Mouse (Mus musculus) neutrophil, adult 59 days (primary cell): ENCODE data around the gene Ankrd45. TPM values are rescaled to one million over a fixed set of nuclear protein-coding genes. Genes with fewer than 3 reads are reported as not detected.

Source experiments
- total RNA-seq, 2 experiments: library from RNA; stranded (reverse); gene quantifications; 1 replicate in 1 of 2; 2 replicates in 1 of 2; pipeline ENCODE4 v1.2.4; 2023

The Ankrd45 gene
- total RNA-seq, result not detected

DNA sequence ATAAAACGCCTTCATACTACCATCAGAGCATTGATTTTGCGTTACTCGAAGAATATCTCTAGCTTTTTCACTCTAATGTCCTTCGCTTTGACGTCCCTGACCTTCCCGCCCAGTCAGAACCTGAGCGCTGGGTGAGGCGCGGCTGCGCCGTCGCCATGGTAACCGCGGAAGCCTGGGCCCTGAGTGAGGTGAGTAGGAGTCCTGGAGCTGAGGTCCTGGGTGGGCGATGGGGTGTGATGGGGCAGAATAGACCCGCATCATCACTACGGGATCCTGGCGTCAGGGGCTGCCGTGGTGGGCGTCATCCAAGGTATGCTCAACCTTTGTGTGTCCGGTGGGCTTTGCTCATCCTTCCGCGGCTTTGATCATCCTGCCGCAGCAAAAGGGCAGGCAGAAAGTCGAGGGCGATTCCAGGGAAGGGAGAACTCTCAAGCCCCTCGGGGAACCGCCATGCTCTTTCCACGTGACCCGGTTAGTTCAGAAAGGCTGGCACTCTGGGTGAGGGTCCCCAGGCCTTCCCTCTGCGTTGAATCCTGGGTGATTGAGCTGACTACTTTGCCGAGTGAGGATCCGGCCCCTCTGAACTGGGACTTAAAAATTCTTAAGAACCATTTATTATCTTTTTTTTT is at the start of gene Ankrd45:
Gene Ankrd45, plus strand, starts transcription at position 161 of the 629 bp plus-strand sequence.

DNA sequence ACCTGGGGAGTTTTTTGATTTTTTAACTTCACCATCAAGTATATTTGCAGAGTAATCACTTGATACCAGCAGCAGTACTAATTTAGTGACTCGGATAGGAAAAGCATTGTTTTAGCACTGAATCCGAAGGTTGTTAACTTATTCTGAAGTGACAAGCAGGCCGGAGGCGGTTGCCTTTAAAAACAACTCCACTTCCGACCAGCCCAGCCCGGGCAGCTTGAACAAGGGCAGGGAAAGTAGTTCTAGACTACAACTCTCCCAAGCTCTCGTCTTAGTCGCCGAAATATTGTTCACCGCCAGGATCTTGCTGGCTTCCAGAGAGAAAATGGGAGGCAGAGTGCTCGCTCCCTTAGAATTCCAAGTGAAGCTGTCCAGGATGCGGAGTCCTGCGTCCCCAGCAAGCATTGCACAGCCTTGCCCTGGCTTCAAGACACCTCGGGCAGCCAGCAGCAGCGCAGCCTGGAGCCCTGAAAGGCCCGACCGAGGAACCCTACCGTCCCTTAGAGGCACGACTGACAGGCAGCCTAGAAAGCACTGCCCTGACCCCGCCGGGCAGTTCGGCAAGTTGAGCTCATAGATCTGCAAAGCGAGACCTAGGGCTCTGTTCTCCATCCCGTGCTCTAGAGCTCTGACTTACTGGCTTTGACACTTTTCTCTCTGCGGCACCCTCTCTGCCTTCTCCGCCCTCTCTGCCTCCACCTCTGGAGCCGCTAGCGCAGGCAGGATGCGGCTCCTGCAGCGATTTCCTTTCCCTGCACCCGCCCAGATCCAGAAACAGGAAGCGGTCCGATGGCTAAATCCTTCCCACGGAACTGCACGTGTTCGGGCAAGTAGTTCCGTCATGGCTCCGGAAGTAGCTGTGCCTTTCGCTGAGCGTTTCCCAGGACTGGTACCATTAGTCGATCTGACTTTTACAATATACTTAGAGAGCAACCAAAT is 11.5 kb upstream of the Ankrd45 start, which contains the start of gene Klhl20:
Gene Klhl20, minus strand, starts transcription at position 786 of the 939 bp plus-strand sequence.

DNA sequence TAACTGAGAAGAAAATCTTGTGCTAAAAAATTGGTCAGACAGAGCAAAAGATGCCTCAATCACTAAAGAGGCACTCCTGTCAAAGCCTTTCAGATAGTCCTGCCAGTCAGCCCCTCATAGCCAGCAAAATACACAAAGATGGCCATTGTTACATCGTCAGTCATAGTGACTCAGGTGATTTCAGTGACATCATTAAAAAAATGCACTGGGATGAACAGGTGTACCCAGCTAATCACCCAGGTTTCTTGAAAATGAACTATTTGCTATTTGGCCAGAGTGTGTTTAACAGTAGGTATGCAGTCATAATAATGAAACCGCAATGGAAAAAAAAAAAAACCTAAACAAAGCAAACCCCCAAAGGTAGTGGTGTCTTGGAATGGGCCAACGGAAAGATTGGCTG is 16.7 kb downstream of the Ankrd45 start, which contains the start of gene Tex50:
Gene Tex50, minus strand, starts transcription at position 101 of the 400 bp plus-strand sequence.

Other genes starting within 250 kb of the Ankrd45 start
- gene Rc3h1, start 236.3 kb upstream of the Ankrd45 start, total RNA-seq, result 10 to 100 TPM; 40.6 to 41.3 TPM
- gene Serpinc1, start 164.1 kb upstream of the Ankrd45 start, total RNA-seq, result 1 to 10 TPM in 1 of 2 experiments, under 1 TPM in 1; 0.86 to 1.2 TPM
- 10 to 100 TPM; 16.5 to 17.8 TPM for gene Zbtb37, start 107.8 kb upstream of the Ankrd45 start, total RNA-seq
- gene Dars2, start 72.0 kb upstream of the Ankrd45 start, total RNA-seq, result 10 to 100 TPM; 10.3 to 13.5 TPM
- 10 to 100 TPM; 23.7 to 24.8 TPM for gene Cenpl, start 72.0 kb upstream of the Ankrd45 start, total RNA-seq
- 10 to 100 TPM; 13.7 to 14.2 TPM for gene Klhl20, start 11.2 kb upstream of the Ankrd45 start, total RNA-seq
- not detected for gene Tex50, start 16.6 kb downstream of the Ankrd45 start, total RNA-seq
- gene Prdx6, start 108.5 kb downstream of the Ankrd45 start, total RNA-seq, result 100 to 1,000 TPM; 295 to 299 TPM